Mouse (Mus musculus) heart, postnatal 0 days (tissue): ENCODE measurements at regions not wholly inside any gene's neighbourhood (a gene's known extent, or its start where the extent isn't known, plus 50 kb on each side); places are given as distances from the start of the nearest gene placed in this dataset.

Experiments used
- CTCF ChIP-seq: IDR thresholded peaks from 2 replicates; pipeline ENCODE4 v1.5.1; 2016; ENCODE audit warnings: antibody characterized with exemption, control low read depth, low read depth
- EP300 ChIP-seq: IDR thresholded peaks from 2 replicates; pipeline ENCODE4 v1.6.1; 2016; ENCODE audit warnings: antibody characterized with exemption, low read depth

DNA sequence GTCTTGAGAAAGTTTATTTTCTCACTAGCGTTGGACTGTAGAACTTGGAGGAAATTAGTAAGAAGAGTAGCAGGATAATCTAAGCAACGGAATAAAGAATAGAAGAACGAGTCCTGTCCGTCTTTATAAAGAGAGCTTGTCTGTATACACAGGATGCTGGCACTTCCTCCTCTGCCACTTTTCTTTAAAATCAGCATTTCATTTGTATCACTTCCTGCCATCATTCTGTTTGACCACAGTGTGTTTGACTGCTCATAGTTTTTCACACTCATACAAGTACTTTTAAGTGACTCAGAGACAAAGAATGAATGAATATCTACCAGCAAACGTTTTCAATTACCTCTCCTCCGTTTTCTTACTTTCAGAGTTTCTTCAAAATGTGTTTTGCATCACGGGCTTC, 461.0 kb upstream of the Cntn3 start:
- TF ChIP-seq CTCF (no peak), EP300 (no peak)
